Mouse (Mus musculus): Measurements from ENCODE around the gene Mapk8ip1.

Gene Mapk8ip1

DNA sequence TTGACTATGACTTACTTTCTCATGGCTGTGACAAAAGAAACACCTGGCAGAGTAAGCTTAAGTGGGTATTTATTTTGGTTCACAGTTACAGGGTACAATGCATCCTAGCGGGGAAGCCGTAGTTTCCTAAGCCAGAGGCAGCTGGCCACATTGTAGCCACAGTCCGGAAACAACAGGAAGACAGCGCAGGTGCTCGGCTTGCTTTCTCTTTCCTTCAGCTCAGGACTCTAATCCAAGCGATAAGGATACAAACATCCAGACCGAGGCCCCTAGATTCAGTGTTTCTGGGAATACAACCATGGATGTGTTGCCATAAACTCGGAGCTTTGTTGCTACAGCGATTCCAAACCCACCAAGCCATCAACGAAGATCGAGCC is 27.6 kb downstream of the Mapk8ip1 start:
- no peak for ATAC-seq (ENCODE audit: low TSS enrichment)

DNA sequence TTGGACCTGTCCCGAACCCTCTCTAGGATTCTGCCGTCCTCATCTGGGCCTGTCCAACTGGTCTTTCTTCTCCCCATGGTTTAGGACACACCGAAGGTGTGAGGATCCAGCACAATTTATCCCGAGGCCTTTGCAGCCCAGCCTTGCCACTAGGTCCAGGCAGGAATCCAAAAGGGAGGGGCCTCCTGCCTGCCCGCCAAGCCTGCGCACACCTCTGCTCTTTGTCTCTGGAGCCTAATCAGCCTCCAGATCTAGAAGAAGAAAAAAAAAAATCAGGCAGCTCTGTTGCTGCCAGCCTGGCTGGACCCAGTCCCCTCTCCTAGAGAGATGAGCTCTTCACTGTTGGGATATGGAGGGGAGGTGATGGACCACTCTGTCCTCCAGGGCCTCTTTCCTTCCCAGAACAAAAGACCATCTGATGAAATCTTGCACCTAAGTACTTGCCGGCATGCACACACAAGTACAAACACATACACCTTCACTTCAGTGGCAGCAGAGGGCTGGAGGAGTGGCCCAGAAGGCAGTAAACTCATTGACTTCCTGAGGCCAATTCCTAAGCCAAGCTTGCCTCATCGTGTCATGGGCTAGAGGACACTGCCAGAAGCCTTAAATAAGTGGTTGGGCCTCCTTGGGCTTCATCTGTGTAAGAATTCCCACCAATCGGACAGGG is 28.2 kb downstream of the Mapk8ip1 start:
- ATAC-seq (ENCODE audit: low TSS enrichment): no peak

- ATAC-seq (ENCODE audit: low TSS enrichment): no peak
Measured at GRCm38 (mm10) chr2:92371971-92372690, 28.9 kb downstream of the Mapk8ip1 start.

GRCm38 (mm10) chr2:92370821-92371805 is 29.9 kb downstream of the Mapk8ip1 start:
- no peak for ATAC-seq (ENCODE audit: low TSS enrichment)

- ATAC-seq (ENCODE audit: low TSS enrichment): no peak
Measured at GRCm38 (mm10) chr2:92370375-92370774, 30.7 kb downstream of the Mapk8ip1 start.

DNA sequence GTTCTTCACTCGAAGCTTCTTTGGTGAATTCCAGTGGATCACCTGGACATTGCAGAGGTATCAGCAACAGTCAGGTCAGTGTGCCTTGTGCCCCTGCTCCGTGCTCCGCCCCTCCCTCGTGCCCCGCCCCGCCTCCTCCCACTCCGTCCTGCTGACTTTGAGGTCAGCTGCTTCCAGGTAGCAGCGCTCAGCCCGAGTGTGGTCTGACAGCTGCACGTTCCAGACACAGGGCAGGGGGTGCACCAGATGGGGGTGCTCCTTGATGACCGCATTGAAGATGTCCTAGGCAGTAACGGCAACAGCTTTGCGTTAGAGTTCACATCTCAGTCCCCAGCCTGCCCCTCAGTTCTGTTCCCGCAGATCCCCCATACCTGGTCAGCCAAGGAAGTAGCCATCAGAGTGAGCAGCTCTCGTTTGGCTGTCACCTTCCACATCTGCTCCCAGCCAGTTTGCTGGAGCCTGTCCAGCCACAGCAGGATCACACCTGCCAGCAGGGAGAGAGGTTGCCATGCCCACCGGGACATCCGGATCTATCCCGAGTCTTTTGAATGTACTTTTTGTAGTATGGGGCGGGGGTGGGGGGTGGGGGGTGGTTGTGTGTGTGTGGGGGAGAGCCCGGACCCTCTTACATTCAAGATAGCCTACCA is 33.6 kb downstream of the Mapk8ip1 start:
- ATAC-seq (ENCODE audit: low TSS enrichment): no peak

DNA sequence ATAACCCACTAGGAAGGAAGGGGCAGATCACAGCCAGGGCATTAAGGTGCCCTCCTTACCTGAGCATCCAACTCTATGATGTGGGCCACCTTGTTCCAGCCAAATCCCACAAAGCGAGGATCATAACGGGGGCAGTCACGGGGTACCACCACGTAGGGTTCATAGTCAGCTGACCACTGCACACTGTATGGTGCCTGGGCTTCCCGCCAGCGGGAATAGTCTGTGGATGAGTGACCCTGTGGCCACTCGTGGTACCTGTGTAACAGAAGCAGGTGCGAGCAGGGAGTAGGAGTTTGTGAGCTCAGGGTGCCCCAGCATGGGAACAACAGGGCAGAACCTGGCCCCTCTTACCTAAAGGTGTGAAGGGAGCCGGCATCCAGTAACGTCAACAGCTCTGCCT is 35.5 kb downstream of the Mapk8ip1 start:
- ATAC-seq (ENCODE audit: low TSS enrichment): no peak

GRCm38 (mm10) chr2:92364086-92364485 is 37.0 kb downstream of the Mapk8ip1 start:
- no peak for ATAC-seq (ENCODE audit: low TSS enrichment)

DNA sequence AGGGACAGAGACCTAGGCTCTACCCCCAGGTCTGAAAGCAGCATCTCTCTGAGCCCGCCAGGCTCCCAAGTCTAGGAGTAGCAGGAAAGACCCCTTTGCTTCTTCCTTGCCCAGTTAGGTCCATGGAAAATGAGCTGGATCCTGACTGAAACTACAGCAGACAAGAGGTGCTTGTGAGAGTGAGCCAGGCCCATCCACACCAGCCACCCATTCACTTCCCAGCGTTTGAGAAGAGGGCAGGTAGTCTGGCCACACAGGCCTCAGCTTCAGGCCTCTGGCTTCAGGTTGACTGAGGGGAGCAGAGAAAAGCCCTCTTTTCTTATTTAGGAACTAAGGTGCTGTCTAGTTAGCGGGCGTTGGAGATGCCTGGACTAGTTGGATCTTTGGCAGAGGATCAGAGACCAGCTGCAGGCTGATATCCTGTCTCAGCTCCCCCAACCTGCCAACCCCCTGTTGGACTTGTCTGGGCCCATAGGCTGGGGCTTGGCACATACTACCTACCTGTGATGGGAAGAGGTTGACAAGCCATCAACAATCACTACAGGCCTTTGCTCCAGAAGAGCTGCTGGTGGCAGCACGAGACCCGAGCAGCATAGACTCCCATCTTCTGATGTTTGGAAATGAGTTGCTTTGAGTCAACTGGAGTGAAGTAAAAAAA is 38.4 kb downstream of the Mapk8ip1 start:
- no peak for ATAC-seq (ENCODE audit: low TSS enrichment)

GRCm38 (mm10) chr2:92361795-92362194 is 39.3 kb downstream of the Mapk8ip1 start:
- no peak for ATAC-seq (ENCODE audit: low TSS enrichment)

- no peak for ATAC-seq (ENCODE audit: low TSS enrichment)
Measured at GRCm38 (mm10) chr2:92360893-92361292, 40.2 kb downstream of the Mapk8ip1 start.

DNA sequence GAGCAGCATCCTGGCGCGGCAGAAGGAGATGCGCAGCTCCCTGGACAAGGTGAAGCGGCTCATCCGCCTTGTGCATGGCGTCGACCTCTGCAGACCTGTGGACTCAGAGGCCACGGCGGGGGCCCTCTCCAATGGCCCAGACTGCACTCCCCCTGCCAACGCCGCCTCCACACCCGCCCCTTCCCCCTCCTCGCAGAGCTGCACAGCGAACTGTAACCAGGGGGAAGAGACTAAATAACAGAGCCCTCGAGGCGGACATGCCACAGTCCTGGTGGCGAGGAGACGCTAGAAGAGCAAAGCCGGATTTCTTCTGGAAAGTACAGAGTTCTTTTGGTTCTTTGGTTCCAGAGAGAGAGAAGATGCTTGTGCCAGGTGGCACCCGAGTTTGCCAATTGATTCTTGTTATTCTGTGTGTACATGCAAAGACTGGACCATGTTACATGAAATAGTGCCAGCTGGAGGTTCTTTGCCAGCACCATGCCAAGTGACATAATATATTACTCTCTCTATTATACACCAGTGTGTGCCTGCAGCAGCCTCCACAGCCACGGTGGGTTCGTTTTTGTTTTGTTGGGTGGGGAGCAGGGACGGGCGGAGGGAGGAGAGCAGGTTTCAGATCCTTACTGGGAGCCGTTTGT is 40.8 kb downstream of the Mapk8ip1 start:
- ATAC-seq (ENCODE audit: low TSS enrichment): no peak

GRCm38 (mm10) chr2:92359301-92359700 is 41.8 kb downstream of the Mapk8ip1 start:
- no peak for ATAC-seq (ENCODE audit: low TSS enrichment)

- no peak for ATAC-seq (ENCODE audit: low TSS enrichment)
Measured at GRCm38 (mm10) chr2:92354224-92354623, 46.8 kb downstream of the Mapk8ip1 start.

DNA sequence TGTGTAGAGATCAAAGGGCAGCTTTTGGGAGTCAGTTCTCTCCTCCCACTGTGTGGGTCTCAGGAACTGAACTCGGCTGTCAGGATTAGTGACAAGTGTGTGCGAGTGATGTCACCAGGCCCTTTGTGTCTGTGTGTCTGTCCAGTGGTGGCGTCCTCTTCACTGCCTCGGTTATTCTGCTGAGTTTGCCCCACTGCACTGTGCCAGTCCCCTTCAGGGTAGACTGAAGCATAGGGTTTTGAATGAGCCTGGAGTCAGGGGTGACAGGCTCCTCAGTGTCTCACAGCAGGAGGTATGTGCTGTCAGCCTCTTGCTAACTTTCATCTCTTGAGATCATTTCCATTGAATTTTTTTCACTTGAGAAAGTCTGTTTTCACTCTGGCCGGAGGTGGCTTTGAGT is 47.7 kb downstream of the Mapk8ip1 start:
- no peak for ATAC-seq (ENCODE audit: low TSS enrichment)

DNA sequence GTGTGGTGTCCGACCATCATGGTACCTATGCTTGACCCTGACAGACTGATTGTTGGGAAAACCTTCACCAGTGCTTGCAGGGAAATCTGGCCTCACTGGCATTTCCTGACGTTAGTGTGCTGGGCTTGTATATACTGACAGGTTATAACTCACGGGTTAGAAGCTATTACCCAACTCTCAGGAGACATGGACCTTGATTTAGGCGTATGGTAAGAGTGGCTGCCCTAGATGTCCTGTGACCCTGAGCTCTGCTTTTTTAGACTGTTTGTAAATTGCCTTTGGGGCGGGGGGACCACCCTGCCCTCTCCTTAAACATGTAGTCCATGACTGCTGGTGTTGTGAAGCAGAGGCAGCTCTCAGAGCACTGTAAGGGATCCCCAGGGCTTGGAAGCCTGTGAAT is 50.4 kb downstream of the Mapk8ip1 start:
- no peak for ATAC-seq (ENCODE audit: low TSS enrichment)

GRCm38 (mm10) chr2:92349589-92350425 is 51.3 kb downstream of the Mapk8ip1 start:
- ATAC-seq (ENCODE audit: low TSS enrichment): peak; percentile 64

GRCm38 (mm10) chr2:92347191-92347590 is 53.9 kb downstream of the Mapk8ip1 start:
- no peak for ATAC-seq (ENCODE audit: low TSS enrichment)

GRCm38 (mm10) chr2:92342418-92342817 is 58.6 kb downstream of the Mapk8ip1 start:
- no peak for ATAC-seq (ENCODE audit: low TSS enrichment)

Data from frontal cortex, adult (tissue).